Mouse (Mus musculus) embryo, embryonic 11.5 days (tissue): ENCODE results near the gene Rnf222.

Source experiments
- DNase-seq: peaks from one replicate; pipeline ENCODE4 v3.0.0-alpha.2; 2012; ENCODE audit warnings: low read depth, low spot score

The Rnf222 gene

DNA sequence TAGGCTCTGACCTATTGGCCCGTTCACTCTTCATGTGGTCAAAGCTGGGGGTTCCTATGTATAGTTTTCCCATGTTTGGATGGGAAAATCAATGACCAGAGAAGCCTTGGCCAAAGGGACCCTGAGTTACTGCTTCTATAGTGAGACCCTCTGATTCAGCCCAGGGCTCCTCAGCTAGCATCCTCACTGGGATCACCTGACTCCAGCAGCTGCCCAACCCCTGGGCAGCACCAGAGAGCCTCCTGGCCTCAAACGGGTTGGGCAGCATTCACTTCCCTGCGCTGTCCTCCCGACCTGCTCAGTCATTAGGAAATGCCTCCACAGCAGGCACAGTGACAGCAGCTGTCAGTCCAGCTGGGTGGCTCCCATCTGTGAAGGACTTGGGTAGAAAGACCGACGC is at the start of gene Rnf222:
TSS of gene Rnf222 (plus strand) at position 301 of the 400 bp plus-strand sequence.
- DNase-seq, result no peak

- DNase-seq, result no peak
Observed at GRCm38 (mm10) chr11:68839606-68840005, 48.7 kb upstream of the Rnf222 start.

DNA sequence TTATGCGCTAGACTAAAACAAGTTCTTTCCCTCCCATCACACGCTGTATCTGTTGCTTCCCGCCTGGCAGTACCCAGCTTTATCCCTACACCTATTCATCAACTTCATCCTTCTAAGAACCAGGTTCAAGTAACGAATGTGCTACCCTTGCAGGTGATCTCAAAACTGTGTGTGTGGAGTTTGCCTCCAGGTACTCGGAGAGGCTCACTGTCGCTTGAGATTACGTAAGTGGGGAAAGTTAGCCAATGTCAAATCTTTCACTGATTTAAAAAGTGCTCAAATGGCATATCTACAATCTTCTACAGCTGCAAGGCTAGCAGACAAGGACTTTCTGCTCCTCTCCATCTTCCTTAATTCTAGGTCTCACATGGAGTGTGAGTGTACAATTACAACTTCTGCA is 37.5 kb upstream of the Rnf222 start:
- no peak for DNase-seq

DNA sequence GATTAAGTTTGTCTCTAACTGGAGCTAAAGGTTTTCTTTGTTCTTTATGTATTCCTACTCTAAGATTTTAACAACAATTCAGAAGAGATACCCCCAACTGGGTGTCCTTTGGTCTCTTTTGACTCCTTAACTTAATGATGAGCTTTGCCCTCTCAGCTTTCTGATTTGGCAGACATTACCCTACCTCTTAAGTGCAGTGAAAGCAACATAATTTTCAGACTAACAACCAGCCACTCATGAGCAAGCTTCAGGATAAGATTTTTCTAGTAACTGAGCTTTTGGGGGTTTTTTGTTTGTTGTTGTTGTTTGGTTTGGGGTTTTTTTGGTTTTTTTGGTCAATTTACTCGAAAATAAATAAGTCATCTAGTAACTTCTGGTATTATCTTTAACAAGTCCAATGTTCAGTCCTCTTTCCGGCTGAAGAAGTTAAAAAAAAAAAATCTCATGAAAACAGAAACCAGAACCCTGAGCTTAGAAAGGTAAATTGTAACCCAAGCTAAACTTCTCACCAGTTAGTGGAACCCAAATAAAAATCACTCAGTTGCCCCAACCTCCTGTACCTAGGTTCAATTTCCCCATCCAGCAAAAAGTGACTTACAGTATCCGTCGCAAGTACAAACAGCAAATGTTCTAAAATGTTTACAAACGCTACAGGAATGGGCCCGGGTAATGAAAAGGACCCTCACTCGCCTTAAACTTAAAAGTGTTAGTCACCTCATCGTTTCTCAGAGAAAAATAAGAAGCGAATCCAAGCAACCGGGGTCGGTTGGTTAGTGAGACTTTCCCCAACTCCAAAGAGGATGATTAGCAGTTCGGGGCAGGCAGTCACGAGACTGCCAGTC is 36.5 kb upstream of the Rnf222 start:
- no peak for DNase-seq

DNA sequence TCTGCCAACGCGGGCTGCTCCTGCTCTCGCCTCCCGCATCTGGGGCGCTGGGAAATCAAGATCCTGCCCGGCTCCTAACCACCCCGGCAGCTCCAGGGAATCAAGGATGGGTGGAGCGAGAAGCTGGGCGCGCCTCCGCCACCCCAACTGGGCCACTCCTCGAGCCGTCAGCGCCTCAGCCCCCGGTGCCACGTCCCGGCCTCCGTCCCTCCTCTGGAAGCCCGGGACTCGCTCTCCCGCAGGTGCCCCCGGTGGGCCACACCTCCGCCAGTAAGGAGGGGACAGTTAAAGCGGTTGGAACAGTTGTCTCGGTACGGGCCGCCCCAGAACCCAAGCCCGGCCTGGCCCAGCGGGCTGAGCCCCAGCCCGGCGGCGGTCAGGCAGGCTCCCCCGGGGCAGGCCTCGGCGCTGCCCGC is 35.9 kb upstream of the Rnf222 start:
- peak; percentile 24 for DNase-seq

DNA sequence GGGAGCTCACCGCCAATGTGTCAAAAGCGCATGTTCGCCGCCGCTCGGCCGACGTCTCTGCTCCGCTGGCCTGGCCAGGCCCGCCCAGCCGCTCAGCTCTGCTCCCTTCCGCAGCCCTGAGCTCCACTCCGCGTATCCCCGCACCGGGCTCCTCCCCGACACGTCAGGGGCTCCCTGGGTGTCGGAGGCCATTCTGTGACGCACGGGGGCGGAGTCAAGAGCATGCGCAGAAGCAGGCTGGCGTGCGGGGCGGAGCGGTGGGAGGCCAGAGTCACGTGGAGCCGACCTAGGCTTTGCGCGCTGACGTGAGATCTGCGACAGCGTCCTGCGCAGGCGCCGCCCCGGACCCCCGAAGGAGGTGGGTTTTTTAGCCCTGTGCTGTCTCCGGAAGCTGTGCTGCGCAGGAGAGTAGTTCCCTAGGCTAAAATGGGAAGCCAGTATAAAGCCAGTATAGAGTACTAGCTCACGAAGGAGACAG is 35.4 kb upstream of the Rnf222 start:
- peak; percentile 100 for DNase-seq

GRCm38 (mm10) chr11:68853611-68854401 is 34.5 kb upstream of the Rnf222 start:
- no peak for DNase-seq

- DNase-seq, result no peak
Observed at GRCm38 (mm10) chr11:68854621-68855020, 33.7 kb upstream of the Rnf222 start.

DNA sequence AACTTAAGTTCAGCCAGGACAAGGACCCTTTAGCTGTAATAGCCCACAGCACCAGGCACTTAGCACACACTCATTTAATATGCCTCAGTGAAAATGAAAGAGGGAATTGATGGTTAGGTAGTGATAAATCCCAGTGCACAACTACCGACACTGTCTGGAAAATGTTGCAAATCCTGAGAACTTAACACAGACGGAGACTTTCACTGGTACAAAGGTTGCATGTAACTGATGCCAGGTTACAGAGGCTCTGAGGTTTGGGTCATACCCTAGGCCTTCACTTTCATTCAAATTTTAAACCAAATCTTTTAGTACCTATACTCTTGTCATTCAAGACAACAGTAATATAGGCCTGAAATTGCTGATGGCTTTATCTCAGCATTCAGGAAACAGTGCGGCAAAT is 31.0 kb upstream of the Rnf222 start:
- no peak for DNase-seq

DNA sequence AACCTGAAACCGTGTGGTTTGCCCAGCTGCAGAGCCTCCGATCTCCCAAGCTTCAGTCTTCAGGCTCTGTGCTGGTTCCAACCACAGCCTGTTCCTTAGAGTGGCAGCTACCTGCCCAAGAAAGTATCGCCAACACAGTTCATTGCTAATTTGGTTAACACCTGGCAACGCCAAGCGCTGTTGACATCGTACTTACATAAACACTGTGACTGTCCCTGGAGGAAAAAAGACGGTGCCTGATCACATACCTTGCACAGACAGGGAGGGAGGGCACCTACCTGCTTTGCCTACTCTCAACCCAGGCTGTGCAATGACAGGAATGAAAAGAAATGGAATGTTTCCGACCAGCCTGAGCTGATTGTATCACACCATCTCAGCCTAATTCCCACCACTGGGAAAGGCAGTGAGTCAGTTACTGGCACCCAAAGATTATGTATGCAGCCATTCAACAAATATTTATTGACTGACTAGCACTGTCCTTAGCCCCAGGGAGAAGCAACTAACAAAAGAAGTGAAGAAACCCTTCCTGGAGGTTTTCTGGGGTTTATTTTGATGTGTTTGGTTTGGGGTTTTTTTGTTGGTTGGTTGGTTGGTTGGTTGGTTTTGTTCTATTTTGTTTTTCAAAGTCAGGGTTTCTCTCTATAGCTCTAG is 28.3 kb upstream of the Rnf222 start:
- DNase-seq, result no peak

GRCm38 (mm10) chr11:68862260-68862659 is 26.1 kb upstream of the Rnf222 start:
- DNase-seq, result no peak

- DNase-seq, result no peak
Observed at GRCm38 (mm10) chr11:68863631-68864091, 24.7 kb upstream of the Rnf222 start.

DNA sequence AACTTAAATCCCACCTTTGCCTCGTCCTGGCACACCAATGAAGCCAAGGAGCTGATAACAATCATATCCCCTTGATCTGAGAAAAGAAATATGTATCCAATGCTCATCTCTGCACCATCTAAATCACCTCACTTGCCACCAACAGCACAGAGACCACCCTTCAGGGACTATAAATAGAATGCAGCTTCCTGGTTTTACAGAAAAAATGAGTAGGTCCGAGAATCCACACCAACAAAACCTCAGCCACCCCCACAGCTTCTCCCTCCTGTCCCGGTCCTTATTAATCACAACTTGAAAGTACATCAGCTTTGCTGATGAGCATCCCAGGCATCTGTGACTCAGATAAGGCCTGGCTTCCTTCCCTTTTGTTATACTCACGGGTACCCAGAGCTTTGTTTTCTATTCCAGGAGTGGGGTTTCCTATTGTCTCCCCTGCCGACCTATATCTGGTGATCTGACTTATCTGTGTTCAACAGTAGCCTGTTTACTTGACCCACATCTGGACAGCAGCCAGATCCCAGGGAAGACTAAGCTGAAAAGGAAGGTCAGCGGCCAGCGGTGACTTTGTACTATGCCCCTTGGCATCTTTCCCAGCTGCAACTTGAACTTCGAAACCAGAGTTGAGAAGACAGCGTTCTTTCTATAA is 23.7 kb upstream of the Rnf222 start:
- no peak for DNase-seq

GRCm38 (mm10) chr11:68871277-68871676 is 17.1 kb upstream of the Rnf222 start:
- no peak for DNase-seq

- DNase-seq, result no peak
Observed at GRCm38 (mm10) chr11:68871748-68872147, 16.6 kb upstream of the Rnf222 start, which contains the start of gene Ndel1. Ndel1 (minus strand) TSS chr11:68871858.

DNA sequence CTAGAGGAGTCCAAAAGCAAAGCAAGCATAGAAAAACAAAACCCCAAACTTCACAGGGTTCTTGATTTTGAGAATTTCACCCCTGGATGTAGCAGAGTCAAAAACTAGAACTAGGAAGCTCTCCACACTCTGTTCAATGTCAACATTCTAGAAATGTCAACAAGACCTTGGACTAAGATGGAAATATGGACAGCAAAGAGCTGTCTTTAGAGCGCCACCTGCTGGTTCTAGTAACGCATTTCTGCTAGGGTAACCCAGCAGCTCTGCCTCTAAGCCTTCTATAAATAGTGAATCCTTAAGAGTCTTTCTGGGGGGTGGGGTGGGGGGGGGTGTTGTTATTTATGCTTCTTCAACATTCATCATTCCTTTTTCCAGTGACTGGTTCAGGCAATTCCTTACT is 13.5 kb upstream of the Rnf222 start:
- peak; percentile 56 for DNase-seq

- no peak for DNase-seq
Observed at GRCm38 (mm10) chr11:68878811-68879210, 9.5 kb upstream of the Rnf222 start.

- DNase-seq, result no peak
Observed at GRCm38 (mm10) chr11:68882107-68882506, 6.2 kb upstream of the Rnf222 start.

DNA sequence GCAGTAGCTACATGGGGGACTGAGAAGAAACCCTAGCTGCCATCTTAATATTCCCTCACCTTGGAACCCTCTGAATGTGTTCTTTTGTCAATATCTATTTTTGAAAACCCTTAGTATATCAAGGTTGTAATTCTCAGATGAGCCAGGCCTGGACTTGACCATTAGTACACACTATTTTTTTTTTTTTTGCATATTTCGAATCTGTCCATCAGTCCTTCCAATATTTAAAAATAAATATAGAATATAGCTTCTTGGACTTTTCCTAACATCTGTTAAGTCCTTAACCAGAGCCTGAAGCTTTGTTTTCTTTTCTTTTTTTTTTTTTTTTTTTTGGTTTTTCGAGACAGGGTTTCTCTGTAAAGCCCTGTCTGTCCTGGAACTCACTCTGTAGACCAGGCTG is 4.5 kb upstream of the Rnf222 start:
- no peak for DNase-seq

DNA sequence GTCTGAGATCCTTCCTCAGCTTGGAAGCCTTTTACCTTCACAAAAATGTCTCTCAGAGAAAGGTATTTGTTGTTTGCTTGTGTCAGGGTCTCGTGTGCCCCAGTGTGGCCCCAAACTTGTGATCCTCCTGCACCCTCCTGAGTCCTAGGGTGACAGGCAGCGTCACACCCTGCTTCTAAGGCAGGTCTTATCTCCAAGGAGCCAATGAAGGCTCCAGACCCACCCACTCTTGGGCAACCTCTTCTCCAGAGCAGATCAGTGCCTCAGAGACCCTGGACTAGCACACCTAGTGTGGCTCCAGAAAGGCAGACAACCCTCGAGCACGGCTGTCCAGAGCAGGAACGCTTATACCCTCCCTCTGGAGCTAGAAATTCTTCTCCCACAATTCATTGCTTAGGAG is 4.0 kb upstream of the Rnf222 start:
- no peak for DNase-seq

DNA sequence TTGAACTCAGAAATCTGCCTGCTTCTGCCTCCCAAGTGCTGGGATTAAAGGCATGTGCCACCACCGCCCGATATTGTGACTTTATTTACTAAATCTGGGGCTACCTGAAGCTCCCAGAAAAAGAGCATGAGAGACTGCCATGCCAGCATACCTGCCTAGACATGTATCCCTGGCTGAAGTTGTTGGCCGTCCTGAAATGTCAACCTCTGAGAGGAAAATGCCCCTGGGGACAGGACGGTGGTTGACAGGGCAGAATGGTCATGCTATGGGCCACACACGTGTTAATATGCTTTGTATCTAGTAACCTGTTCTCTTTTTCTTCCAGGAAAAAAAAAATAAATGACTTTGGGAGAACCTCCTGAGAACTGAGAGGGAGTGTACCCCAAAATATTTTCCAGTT is 2.3 kb upstream of the Rnf222 start:
- no peak for DNase-seq
